Mouse (Mus musculus) MEL (cell line): Measurements from ENCODE around the gene Baz1a. TPM values are rescaled to one million over a fixed set of nuclear protein-coding genes. Genes with fewer than 3 reads are reported as not detected.

Experiments used
- DNase-seq: peaks from one replicate; pipeline ENCODE4 v3.0.0; 2011; ENCODE audit warnings: low read depth, low spot score
- H3K27ac ChIP-seq: 2 replicates; pipeline ENCODE4 v1.5.1; 2012; ENCODE audit warnings: low read depth, mild to moderate bottlenecking, control low read depth, low read length, moderate library complexity; ENCODE audit not compliant: control insufficient read depth
- H3K27me3 ChIP-seq, 2 experiments: fragments of 150-350 bp in 1 of 2; sonication (generic) in 1 of 2; 2 replicates each; pipeline ENCODE4 v1.6.1; 2012; ENCODE audit warnings: low read length in 2 of 2, mild to moderate bottlenecking in 2 of 2, improper control_type of control experiment in 1 of 2, moderate library complexity in 1 of 2; ENCODE audit not compliant: insufficient read depth in 2 of 2, control insufficient read depth in 1 of 2
- H3K36me3 ChIP-seq, 2 experiments: 2 replicates each; pipeline ENCODE4 v1.6.1; 2012 to 2014; ENCODE audit warnings: low read length in 2 of 2, improper control_type of control experiment in 1 of 2, inconsistent platforms in 1 of 2, mild to moderate bottlenecking in 1 of 2; ENCODE audit not compliant: insufficient read depth in 2 of 2, control insufficient read depth in 1 of 2
- H3K4me1 ChIP-seq, 2 experiments: fragments of 150-350 bp in 1 of 2; sonication (generic) in 1 of 2; 2 replicates each; pipeline ENCODE4 v1.6.1; 2012; ENCODE audit warnings: low read length in 2 of 2, improper control_type of control experiment in 1 of 2, mild to moderate bottlenecking in 1 of 2; ENCODE audit not compliant: insufficient read depth in 2 of 2, control insufficient read depth in 1 of 2
- H3K4me3 ChIP-seq, 2 experiments: fragments of 150-350 bp in 1 of 2; sonication (generic) in 1 of 2; 2 replicates each; pipeline ENCODE4 v1.5.1; 2012; ENCODE audit warnings: low read depth in 2 of 2, low read length in 2 of 2, mild to moderate bottlenecking in 2 of 2, moderate library complexity in 2 of 2, control low read depth in 1 of 2, improper control_type of control experiment in 1 of 2; ENCODE audit not compliant: control insufficient read depth in 1 of 2, insufficient read depth in 1 of 2
- H3K79me2 ChIP-seq: 2 replicates; pipeline ENCODE4 v1.6.1; 2012; ENCODE audit warnings: mild to moderate bottlenecking, low read length, moderate library complexity; ENCODE audit not compliant: control insufficient read depth, poor library complexity, insufficient read depth
- H3K9ac ChIP-seq: 2 replicates; pipeline ENCODE4 v1.6.1; 2012; ENCODE audit warnings: low read depth, mild to moderate bottlenecking, control low read depth, low read length, moderate library complexity; ENCODE audit not compliant: control insufficient read depth, poor library complexity, severe bottlenecking
- H3K9me3 ChIP-seq: fragments of 150-350 bp; sonication (generic); replicated peaks from 2 replicates; pipeline ENCODE4 v1.6.1; 2012; ENCODE audit warnings: mild to moderate bottlenecking, low read length, improper control_type of control experiment, moderate library complexity; ENCODE audit not compliant: insufficient read depth
- CHD2 ChIP-seq: IDR thresholded peaks from 2 replicates; pipeline ENCODE4 v1.6.1; 2011; ENCODE audit warnings: low read length, improper control_type of control experiment
- CTCF ChIP-seq, 3 experiments: IDR thresholded peaks in 2 of 3; conservative IDR thresholded peaks in 1 of 3; 2 replicates each; pipeline ENCODE4 v1.5.1; 2011 to 2012; ENCODE audit warnings: low read length in 3 of 3, low read depth in 2 of 3, mild to moderate bottlenecking in 2 of 3, improper control_type of control experiment in 1 of 3, inconsistent platforms in 1 of 3, mixed read lengths in 1 of 3, moderate library complexity in 1 of 3; ENCODE audit not compliant: control insufficient read depth in 1 of 3, insufficient read depth in 1 of 3, poor library complexity in 1 of 3, severe bottlenecking in 1 of 3
- EP300 ChIP-seq, 2 experiments: IDR thresholded peaks; 2 replicates each; pipeline ENCODE4 v1.6.1; 2011; ENCODE audit warnings: improper control_type of control experiment in 2 of 2, low read length in 2 of 2, low read depth in 1 of 2, mild to moderate bottlenecking in 1 of 2
- GATA1 ChIP-seq: IDR thresholded peaks from 2 replicates; pipeline ENCODE4 v1.6.1; 2011; ENCODE audit warnings: low read depth, low read length, improper control_type of control experiment
- HCFC1 ChIP-seq: IDR thresholded peaks from 2 replicates; pipeline ENCODE4 v1.6.1; 2012; ENCODE audit warnings: low read depth, mild to moderate bottlenecking, inconsistent platforms, low read length, improper control_type of control experiment, moderate library complexity
- JUND ChIP-seq: IDR thresholded peaks from 2 replicates; pipeline ENCODE4 v1.6.1; 2011; ENCODE audit warnings: low read depth, mild to moderate bottlenecking, improper control_type of control experiment, low read length
- MAX ChIP-seq: IDR thresholded peaks from 2 replicates; pipeline ENCODE4 v1.6.1; 2011; ENCODE audit warnings: low read length, improper control_type of control experiment
- MAZ ChIP-seq: IDR thresholded peaks from 2 replicates; pipeline ENCODE4 v1.6.1; 2012; ENCODE audit warnings: low read depth, mild to moderate bottlenecking, inconsistent platforms, low read length, improper control_type of control experiment
- MXI1 ChIP-seq: IDR thresholded peaks from 2 replicates; pipeline ENCODE4 v1.6.1; 2011; ENCODE audit warnings: mild to moderate bottlenecking, low read depth, low read length, improper control_type of control experiment
- MYC ChIP-seq: IDR thresholded peaks from 2 replicates; pipeline ENCODE4 v1.6.1; 2011; ENCODE audit warnings: low read depth, mild to moderate bottlenecking, low read length, improper control_type of control experiment, moderate library complexity
- NRF1 ChIP-seq: IDR thresholded peaks from 2 replicates; pipeline ENCODE4 v1.6.1; 2014; ENCODE audit warnings: low read depth, mild to moderate bottlenecking, inconsistent platforms, low read length, improper control_type of control experiment, moderate library complexity; ENCODE audit not compliant: poor library complexity, insufficient read depth, severe bottlenecking
- RAD21 ChIP-seq: IDR thresholded peaks from 2 replicates; pipeline ENCODE4 v1.6.1; 2011; ENCODE audit warnings: mild to moderate bottlenecking, low read depth, low read length, improper control_type of control experiment
- RCOR1 ChIP-seq: IDR thresholded peaks from 2 replicates; pipeline ENCODE4 v1.6.1; 2012; ENCODE audit warnings: low read depth, mild to moderate bottlenecking, inconsistent platforms, low read length, improper control_type of control experiment
- SIN3A ChIP-seq: IDR thresholded peaks from 2 replicates; pipeline ENCODE4 v1.6.1; 2012; ENCODE audit warnings: low read length, improper control_type of control experiment, inconsistent platforms
- SMC3 ChIP-seq: IDR thresholded peaks from 2 replicates; pipeline ENCODE4 v1.6.1; 2011; ENCODE audit warnings: low read depth, low read length, improper control_type of control experiment
- TBP ChIP-seq: IDR thresholded peaks from 2 replicates; pipeline ENCODE4 v1.8.0; 2011; ENCODE audit warnings: low read depth, low read length, improper control_type of control experiment
- TCF12 ChIP-seq: IDR thresholded peaks from 2 replicates; pipeline ENCODE4 v1.6.1; 2014; ENCODE audit warnings: low read depth, mild to moderate bottlenecking, inconsistent platforms, low read length, improper control_type of control experiment, moderate library complexity
- USF1 ChIP-seq: IDR thresholded peaks from 2 replicates; pipeline ENCODE4 v1.6.1; 2014; ENCODE audit warnings: low read depth, mild to moderate bottlenecking, inconsistent platforms, low read length, improper control_type of control experiment, moderate library complexity
- USF2 ChIP-seq, 2 experiments: IDR thresholded peaks; 2 replicates each; pipeline ENCODE4 v1.6.1; 2011 to 2012; ENCODE audit warnings: improper control_type of control experiment in 2 of 2, low read length in 2 of 2, borderline replicate concordance in 1 of 2, inconsistent platforms in 1 of 2, low read depth in 1 of 2, mild to moderate bottlenecking in 1 of 2; ENCODE audit not compliant: insufficient read depth in 1 of 2
- ZC3H11A ChIP-seq: IDR thresholded peaks from 2 replicates; pipeline ENCODE4 v1.6.1; 2012; ENCODE audit warnings: low read depth, mild to moderate bottlenecking, inconsistent platforms, low read length, improper control_type of control experiment
- ZMIZ1 ChIP-seq: IDR thresholded peaks from 2 replicates; pipeline ENCODE4 v1.6.1; 2012; ENCODE audit warnings: low read depth, mild to moderate bottlenecking, inconsistent platforms, low read length, improper control_type of control experiment, moderate library complexity
- polyA plus RNA-seq, 2 experiments: library from polyadenylated mRNA; stranded (reverse) in 1 of 2; unstranded in 1 of 2; fragments of >175 nt in 1 of 2; fragments of >200 nt in 1 of 2; gene quantifications; 2 replicates each; pipeline versions ENCODE4 v1.2.1 to v1.2.4; 2012; ENCODE audit warnings: low replicate concordance in 2 of 2, low read depth in 1 of 2; ENCODE audit not compliant: insufficient read length in 2 of 2, insufficient read depth in 1 of 2, missing spikeins in 1 of 2
- total RNA-seq: library from RNA; depleted of rRNA; stranded (reverse); fragments of 300-350 nt; gene quantifications from 2 replicates; pipeline ENCODE4 v1.2.3, GENCODE M21; 2012

The Baz1a gene
- total and polyA plus RNA-seq, 3 experiments: 39.8 to 203 (median 46.0) TPM

- Histone ChIP-seq H3K79me2 (no peaks in the 10 kb centered on the region), H3K4me1 (peaks cover 2 to 5% of the 10 kb centered on the region in 2 experiments; a peak in 3 of 4 replicates), H3K9ac (no peak overlapping the region), H3K4me3 (no peak overlapping the region), H3K27ac (no peak overlapping the region), H3K9me3 (no peaks in the 10 kb centered on the region), H3K36me3 (peaks cover 0 to 3% of the 10 kb centered on the region in 2 experiments; a peak in 1 of 4 replicates), H3K27me3 (no peaks in the 10 kb centered on the region)
- no peak for TF ChIP-seq MAZ
- TF ChIP-seq SIN3A: no peak
- no peak for TF ChIP-seq EP300 (IDR thresholded peaks at IDR 0.05; ENCODE audit: low read depth in 1 of 2, low read length in 2 of 2)
- TF ChIP-seq RCOR1: no peak
- TF ChIP-seq CHD2: no peak
- no peak for TF ChIP-seq TCF12
- no peak for TF ChIP-seq ZC3H11A
- no peak for TF ChIP-seq NRF1
- TF ChIP-seq ZMIZ1: no peak
- no peak for TF ChIP-seq MXI1
- TF ChIP-seq HCFC1: no peak
- DNase-seq: no peak
Observed at GRCm38 (mm10) chr12:55007361-55008008, 6.7 kb downstream of the Baz1a start.

GRCm38 (mm10) chr12:55006071-55006470 lies 8.1 kb downstream of the Baz1a start:
- H3K9ac ChIP-seq: no peak overlapping the region
- H3K79me2 ChIP-seq: no peaks in the 10 kb centered on the region
- no peaks in the 10 kb centered on the region for H3K27me3 ChIP-seq
- peaks cover 0 to 6% of the 10 kb centered on the region in 2 experiments; a peak in 2 of 4 replicates for H3K36me3 ChIP-seq
- no peaks in the 10 kb centered on the region for H3K9me3 ChIP-seq
- H3K4me1 ChIP-seq: peaks cover 4 to 11% of the 10 kb centered on the region in 2 experiments
- no peak overlapping the region for H3K4me3 ChIP-seq
- TF ChIP-seq TBP (no peak), NRF1 (no peak), USF1 (no peak)
- H3K27ac ChIP-seq: no peak overlapping the region
- no peak for DNase-seq

GRCm38 (mm10) chr12:55004396-55004795 lies 9.8 kb downstream of the Baz1a start:
- Histone ChIP-seq H3K27me3 (no peaks in the 10 kb centered on the region), H3K79me2 (no peaks in the 10 kb centered on the region), H3K36me3 (peaks cover 0 to 6% of the 10 kb centered on the region in 2 experiments; a peak in 2 of 4 replicates), H3K9me3 (no peaks in the 10 kb centered on the region), H3K4me3 (no peak overlapping the region), H3K4me1 (peaks cover 4 to 11% of the 10 kb centered on the region in 2 experiments), H3K9ac (no peak overlapping the region), H3K27ac (no peak overlapping the region)
- no peak for TF ChIP-seq USF2 (IDR thresholded peaks at IDR 0.05; ENCODE audit: borderline replicate concordance in 1 of 2, insufficient read depth in 1 of 2, low read depth in 1 of 2, low read length in 2 of 2)
- TF ChIP-seq ZC3H11A: no peak
- no peak for TF ChIP-seq CTCF (IDR thresholded peaks at IDR 0.05 in 2 of 3, conservative IDR thresholded peaks at IDR 0.05 in 1 of 3; ENCODE audit: control insufficient read depth in 1 of 3, insufficient read depth in 1 of 3, low read depth in 2 of 3, low read length in 3 of 3, poor library complexity in 1 of 3, severe bottlenecking in 1 of 3)
- no peak for TF ChIP-seq MXI1
- no peak for TF ChIP-seq RAD21
- no peak for TF ChIP-seq SMC3
- no peak for TF ChIP-seq RCOR1
- no peak for TF ChIP-seq MAX
- TF ChIP-seq EP300 (IDR thresholded peaks at IDR 0.05; ENCODE audit: low read depth in 1 of 2, low read length in 2 of 2): no peak
- no peak for TF ChIP-seq ZMIZ1
- no peak for TF ChIP-seq GATA1
- TF ChIP-seq JUND: no peak
- no peak for TF ChIP-seq MYC
- DNase-seq: no peak
